Mouse (Mus musculus) layer of hippocampus, adult 9-10 months (tissue): ENCODE data around the gene Gm21954.
A peak's percentile ranks its signal among the peaks of the same experiment; 100 is the strongest.

Experiments
- DNase-seq: peaks from one replicate; pipeline ENCODE4 v3.0.0; 2022; ENCODE audit warnings: low spot score

Gm21954 gene

DNA sequence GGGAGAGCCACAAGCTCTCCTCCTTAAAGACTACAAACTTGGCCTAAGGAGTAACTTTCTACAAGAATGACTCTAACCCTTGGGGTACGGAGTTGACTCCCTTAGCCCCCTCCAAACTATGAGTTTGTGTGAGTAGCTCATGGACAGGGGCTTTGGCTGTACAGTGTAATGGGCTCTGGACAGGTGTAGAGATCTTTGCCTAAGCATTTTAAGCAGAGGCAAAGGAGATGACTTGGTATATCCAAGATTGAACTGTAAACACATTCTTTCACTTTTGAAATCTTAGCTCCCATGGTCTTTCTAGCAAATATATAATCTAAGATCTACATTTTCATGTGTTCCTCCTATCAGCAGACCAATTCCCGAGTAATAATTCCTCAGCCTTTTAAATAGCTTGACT lies at the start of gene Gm21954:
TSS of gene Gm21954 (minus strand) at position 101 of the 400 bp plus-strand sequence.
- no peak for DNase-seq

DNA sequence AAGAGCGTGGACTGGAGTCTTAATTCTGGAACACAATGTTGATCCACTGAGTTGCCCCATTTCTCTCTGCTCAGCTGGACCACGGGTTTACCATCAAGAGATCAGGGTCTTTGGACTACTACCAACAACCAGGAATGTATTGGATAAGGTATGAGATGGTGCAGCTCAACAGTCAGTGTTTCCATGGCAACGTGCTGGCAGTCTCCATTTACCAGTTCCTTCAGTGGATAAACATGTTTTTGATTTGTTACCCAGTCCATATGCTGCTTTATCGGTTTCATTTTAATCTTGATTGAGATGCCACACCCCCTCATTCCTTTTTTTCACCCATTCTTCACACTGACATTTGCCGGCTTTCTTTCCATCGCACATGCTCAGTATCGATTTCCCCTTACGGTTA lies 49.8 kb upstream of the Gm21954 start:
- no peak for DNase-seq

DNA sequence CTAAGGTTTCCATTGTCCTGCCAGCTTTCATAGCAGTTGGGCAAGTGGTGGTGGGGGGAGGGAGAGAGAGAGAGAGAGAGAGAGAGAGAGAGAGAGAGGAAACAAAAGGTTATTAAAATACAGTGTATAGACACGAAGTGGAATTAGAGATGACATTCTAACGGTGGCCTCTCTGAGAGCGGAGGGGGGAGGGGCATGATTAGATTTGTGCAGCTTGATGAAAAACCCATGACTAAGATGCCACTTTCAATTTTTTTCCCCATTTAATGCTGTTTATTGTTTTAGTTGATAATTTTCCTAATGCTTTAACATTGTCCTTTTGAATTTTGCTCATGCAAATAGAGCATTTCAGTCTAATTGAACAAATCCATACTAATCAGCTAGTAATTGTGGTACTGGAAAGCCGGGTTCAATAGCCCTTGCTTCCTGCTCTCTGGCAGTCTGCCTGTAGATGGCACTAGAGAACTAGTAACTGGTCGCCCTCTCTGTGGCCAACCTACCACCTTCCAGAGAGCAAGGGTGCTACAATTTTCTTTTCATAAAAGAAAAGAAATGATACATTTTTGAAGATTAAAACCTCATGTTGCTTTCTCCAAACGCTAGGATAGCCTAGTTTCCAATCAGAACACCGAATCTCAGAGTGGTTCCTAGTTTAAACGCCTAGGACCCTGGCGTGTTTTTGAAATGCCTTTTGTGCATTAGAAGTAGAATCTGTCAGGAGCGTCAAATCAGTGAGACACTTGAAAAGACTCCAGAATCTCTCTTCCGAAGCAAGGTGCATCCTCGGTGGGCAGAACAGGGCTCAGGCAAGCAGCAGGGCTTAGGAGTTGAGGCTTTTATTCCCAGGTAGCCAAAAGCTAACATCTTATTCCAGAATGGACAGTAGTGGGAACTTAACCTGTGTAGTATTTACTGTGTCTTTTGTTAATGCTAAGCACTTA lies 48.5 kb upstream of the Gm21954 start:
- DNase-seq = peak; percentile 78

DNA sequence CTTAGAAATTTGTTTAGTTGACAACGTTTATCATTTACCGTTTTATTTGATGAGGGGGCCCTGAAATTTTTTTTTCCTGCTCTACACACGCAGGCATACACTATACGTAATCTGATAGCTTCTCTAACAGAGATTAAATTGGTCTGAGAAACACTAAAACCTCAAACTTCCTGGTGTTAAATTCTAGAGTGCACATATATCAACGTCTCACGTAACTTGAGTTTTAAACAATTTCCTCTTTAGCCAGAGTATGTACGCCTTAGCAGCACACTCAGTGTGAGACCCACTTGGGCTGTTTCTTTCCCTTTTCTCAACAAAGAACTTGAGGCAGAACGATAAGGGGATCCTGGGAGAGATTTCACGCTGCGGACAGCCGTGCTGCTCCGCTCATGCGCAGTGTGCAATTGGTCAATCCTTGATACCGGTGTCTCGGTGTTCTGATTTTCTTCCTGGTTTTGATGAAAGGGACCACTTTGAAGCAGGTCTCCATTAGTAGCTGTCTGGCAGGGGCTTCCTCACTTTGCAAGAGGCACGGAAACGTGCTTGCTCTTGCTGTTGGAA lies 45.5 kb upstream of the Gm21954 start:
- no peak for DNase-seq

DNA sequence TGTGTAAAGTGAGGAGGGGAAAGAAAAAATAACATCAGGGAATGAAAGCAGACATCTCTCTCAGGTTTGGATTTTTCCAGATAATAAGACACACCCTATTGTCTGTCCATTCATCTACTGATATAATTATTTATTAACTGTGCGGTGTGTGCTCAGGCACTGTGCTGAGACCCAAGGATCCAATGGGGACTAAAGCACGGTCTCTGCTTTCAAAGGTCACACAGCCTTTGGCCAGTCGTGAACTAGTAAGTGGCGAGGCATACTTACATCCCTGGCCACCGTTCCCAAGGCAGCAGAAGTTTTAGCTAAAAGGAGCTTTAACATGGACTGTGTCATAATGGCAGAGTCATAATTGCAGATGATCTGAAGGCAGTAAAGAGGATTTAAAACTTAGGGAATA lies 44.0 kb upstream of the Gm21954 start:
- no peak for DNase-seq

DNA sequence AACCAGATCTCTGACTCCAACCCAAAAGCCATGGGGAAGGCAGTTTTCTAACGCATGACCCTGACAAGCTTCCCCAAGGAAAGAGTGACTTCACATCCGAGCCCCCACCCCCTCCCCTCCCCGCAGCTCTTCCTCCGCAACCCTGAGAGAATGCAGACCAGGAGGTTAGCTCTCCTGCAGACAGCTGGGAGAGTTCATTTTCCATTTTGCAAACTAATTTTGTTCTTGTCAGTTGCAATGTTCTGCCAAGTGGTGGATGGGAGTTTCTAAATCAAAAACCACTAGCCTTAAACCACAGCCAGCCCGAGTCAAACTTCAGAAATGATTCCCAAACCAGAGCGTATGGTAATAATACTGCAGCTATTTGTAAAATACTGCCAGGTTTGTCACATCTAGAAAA lies 39.6 kb upstream of the Gm21954 start:
- DNase-seq = no peak

DNA sequence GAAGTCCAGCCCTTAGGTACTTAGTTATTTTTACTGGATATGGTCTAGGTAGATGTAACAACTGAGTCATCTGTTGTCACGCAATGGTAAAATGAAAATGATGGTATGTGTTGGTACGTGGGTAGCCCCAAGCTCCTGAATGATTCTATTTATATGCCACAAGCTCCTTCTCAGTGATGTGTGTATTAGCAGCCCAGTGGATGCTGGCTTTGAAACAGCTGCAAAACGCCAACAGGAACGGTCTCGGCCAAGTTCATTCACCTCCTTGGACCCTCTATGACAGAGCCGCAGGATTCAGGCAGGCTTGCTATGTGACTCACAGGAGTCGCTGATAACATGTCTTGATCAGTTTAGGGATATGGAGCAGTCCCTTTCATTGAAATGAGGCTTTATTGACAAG lies 38.2 kb upstream of the Gm21954 start:
- no peak for DNase-seq

DNA sequence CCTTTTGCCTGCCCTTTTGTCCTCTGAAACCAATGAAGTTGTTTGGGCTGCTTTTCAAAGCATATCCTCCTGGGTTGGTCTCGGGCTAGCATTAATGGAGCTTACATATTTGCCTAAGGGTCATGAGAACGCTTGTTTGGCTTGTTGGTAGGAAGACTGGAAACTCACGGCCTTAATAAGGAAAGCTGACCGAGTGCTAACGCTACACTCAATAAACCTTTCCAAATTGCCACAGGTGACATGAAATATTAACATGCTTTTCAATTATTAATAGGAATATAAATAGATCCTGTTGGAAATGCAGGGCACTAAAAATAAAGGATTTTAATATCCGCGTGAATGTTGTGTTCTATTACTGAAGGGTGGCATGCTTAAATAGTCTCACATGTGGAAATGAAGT lies 27.3 kb upstream of the Gm21954 start:
- DNase-seq = no peak

DNA sequence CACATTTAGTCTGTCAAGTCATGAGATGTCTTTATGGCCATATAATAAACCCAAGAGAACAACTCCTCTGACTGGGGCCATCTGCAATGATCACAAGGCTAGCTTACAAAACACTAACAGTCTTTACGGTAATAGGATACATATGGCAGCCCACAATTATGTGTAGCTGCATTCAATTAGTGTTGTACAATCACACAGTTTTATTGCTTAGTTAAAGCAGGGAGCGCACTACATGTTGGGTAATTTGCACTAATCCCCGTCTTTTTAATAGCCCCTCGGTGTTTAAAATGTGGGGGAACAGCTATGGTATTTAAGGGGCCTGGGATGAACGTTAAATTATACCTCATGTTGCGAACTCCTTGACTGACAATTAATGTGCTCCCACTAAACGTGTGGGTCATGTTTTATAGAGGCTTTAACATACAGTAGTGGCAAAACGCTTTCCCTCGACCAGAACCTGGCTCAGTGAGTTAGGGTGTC lies 24.5 kb upstream of the Gm21954 start:
- DNase-seq = no peak

DNA sequence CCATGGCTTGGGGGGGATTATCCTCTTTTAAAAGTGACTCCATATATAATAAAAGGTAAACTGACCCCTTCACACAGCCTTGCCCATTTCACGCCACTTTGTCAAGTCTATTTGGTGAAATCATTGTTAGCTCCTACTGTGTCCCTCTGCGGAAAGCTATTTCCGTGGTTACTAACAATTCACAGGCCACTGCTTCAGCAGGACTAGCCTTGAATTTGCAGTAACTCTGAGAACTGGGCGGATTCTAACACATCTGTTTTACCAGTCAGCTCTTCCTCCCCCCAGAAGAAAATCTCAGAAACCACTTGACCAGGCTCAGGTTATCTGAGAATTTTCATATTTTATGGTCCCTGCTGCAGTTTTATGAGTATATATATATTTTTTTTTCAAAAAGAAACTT lies 23.9 kb upstream of the Gm21954 start:
- no peak for DNase-seq

DNA sequence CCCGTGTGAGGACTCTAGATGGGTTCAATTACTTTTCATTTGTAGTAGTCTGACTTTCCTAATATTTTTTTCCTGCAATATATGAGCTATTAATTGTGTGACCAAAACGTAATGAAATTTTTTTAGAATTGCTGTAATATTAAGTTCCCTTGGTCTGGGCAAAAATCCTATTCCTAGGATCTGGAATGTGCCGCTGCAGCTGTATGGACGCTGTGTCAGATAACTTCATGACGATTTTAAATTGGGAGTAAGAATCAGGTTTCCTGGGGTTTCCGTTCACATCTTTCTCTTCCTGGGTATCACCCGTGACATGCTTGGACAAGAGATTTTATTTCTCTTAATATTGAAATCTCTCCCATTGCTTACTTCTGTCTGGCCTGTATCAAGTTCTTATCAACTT lies 23.2 kb upstream of the Gm21954 start:
- no peak for DNase-seq

DNA sequence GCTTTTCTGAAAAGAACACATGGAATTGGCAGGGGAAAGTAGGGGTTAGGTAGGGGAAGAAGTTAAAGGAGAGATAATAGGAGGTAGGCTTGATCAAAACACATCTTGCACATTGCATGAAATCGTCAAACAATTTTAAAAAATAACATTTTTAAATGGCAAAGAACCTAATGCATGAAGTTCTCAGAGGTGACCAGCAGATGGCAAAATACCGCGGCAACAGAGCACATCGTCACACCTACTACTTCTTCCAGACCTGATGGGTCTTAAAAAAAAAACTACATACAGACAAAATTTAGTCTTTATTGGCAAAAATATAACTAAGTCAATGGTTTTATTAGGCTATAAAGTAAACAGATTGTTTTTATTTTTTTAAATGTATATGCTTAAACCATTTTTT lies 22.3 kb upstream of the Gm21954 start:
- no peak for DNase-seq

DNA sequence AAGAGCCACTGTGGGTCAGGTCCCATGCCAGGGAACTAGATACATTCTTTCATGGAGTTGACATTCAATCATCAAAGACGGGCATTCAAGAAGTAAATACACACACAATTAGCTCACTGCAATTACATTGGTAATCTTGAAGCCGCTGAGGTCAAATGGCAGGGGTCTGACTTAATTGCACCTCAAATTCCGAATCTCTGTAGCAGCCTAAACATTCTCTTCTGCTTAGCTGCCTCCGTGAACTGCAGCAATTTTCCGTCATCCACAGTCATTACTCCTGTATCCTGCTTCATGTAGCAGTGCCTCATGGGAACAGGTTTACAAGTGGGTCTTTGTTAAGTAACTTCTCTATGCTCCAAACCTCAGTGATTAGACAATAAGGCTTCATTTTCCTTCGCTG lies 20.0 kb upstream of the Gm21954 start:
- DNase-seq = no peak

DNA sequence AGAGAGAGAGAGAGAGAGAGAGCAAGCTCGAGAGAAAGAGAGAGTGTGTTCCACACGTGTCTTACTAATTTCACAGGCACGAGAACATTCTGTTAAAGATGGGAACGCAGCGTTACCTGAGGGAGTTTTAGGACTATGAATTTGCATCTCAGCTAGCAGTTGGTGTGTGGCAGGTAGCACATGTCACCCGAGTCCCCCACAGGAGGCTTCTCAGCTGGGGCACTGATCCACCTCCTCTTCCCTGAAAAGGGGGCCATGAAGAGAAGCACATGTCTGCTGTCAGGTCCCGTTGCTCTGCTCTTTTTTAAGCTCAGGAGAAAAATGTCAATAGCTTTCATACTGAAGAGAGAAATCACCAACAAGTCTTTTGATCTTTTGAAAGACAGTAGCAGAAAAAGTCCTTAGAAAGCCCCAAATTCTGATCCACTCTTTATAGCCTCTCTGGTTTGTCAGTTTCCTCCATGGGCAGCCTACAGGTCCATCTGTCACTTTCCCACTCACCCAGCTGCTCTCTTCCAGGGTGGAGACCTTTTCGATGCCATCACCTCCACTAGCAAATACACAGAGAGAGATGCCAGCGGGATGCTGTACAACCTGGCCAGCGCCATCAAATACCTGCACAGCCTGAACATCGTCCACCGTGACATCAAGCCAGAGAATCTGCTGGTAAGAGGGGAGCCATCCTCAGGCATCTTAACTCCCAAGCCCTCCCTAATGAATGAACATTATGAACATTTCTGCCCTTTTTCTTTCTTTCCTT lies 17.4 kb upstream of the Gm21954 start:
- DNase-seq = no peak

DNA sequence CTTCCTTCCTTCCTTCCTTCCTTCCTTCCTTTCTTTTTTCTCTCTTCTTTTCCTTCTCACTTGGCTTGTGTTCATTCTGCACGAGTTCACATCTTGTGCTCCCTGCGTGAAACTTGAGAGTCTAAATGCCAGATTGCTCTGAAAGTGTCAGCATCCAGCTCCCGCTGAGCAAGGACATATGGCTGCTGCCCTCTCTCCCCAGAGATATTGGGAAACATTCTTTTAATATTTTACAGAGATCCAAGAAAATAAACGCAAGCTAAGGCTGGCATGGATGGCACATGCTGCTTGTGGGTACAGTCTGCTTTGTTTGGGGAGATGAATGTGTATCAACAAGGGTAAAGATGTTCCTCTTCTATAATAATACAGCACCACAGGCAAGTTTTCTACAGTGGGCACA lies 11.3 kb upstream of the Gm21954 start:
- DNase-seq = no peak

DNA sequence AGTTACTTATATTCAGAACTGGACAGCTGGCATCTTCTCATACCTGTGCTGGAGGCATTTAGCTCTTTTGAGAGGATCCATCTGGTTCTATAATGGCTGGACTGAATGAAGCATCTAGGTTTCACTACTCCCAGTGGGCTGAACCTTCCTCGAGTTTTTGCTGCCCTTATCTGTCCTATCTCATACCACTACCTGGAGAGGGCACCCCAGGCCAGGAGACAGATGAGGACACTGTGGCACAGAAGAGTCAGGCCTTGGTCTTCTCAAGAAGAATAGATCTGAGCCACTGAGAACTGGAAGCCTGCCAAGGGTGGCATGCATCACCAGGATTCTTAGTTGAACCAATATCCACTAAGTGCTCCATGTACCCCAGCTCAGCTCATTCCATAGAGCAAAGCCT lies 9.1 kb upstream of the Gm21954 start:
- DNase-seq = no peak

DNA sequence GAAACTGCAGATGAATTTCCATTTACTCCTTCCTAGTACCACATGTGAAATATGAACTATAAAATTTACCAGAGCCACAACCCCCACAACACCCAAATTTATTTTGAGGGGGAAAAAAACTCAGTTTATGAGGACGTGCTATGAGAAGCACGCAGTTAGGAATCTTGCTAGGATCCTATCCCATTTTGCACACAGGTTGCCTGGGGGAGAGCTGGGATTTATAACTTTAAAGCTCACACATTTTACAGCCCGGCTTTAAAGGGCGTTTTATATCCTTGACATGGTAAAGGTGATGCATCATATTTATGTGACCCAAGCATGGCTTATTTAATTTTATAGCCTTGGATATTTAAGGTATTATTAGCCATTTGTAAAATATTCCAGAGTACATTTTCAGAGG lies 7.3 kb upstream of the Gm21954 start:
- no peak for DNase-seq

DNA sequence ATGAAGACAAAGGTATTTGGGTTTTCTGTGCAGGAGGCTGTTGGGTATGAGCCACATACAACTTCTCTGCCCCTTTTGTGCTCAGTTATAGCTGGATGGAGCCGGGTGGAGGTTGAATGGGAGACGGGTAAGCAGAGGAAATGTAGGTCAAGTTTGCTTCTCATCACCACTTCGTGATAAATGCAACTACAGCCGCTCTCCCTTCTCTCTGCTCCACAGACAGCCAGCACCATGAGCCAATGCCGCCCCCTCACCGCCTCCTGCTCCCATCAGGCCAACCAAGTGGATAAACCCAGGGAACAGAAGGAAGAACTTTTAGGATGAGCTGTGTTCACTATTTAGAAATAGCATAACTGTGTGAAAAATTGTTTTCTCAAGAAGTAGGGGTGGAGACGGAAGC lies 4.7 kb upstream of the Gm21954 start:
- peak; percentile 77 for DNase-seq

DNA sequence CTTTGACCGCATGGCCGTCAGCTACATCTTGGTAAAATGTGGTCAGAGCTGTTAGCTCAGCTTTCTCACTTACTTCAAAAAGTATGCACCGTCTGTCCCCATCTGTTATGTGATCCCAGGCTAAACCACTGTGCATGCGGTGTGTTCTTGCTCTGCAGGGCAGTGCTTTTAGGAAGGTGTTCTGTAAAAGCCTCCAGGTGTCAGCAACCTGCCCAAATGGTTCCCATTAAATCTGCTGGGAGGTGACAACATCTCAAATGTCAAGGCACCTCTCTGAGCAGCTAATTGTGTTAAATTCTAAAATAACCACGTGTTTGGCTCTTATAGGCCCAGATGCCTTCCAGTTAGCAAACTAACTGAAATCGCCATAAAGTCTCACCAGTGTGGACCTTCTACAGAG lies 1.1 kb upstream of the Gm21954 start:
- DNase-seq = no peak

DNA sequence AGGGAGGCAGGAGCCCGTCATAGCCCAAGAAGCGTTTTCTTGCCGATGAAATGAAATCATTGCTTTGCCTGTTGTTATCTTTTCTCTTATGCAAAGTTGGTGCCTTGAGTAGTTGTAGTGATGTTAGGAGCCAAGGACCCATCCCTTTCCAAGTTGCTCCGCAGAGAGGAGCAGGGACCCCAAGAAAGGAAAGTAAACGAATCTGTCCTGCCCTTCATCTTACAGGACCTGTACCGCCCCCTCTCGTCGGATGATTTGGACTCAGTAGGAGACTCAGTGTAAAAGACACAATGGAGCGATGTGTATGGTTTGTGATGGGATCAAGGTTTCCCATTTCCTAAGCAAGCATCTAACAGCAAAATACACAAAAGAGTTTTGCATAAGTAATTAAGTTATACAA lies 5.7 kb downstream of the Gm21954 start:
- no peak for DNase-seq

DNA sequence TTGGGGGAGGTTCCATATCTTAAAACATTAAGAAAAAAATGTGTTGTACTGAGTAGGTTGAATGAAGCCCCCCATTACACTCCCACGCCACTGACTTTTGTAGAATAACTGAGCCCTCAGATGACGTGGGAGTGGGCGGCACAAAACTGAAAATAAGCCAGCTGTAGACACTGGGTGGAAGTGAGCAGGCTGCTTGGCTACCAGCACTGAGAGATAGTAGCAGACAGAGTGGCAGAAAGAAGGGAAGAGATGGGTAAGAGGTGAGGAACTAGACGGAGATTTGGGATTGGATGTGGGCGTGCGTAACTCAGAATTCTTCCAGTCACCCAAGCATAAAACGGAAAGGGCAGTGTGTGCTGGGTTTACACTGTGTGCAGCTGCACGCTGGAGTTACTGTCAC lies 6.2 kb downstream of the Gm21954 start:
- no peak for DNase-seq

DNA sequence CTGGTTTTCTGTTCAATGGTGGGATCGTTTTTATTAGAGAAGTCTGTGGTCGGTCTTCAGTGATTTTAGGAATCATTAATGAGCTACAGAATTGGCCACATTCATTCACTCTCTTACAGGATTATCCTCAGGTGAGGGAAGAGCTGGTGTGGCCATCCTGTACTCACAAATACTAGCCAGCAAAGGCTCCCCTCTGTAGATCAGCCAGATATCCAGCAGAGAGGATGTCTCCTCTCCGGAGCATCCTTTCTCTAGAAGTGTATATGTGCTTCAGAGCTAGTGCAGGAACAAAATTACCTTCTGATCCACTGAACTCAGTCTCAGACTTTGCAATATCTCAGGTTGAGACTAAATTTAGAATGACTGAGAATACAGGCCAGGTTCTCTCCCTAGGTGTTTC lies 7.8 kb downstream of the Gm21954 start:
- DNase-seq = no peak
